Mouse (Mus musculus): ENCODE results near the gene Slc9a7. TPM values are rescaled to one million over a fixed set of nuclear protein-coding genes. Genes with fewer than 3 reads are reported as not detected.

The Slc9a7 gene
- 13.3 TPM for total RNA-seq (2023)

GRCm38 (mm10) chrX:20291282-20292039, at the start of gene Slc9a7:
Slc9a7 (minus strand) TSS chrX:20291807.

GRCm38 (mm10) chrX:20059381-20059971, 232.1 kb downstream of the Slc9a7 start, which contains the start of gene Chst7:
Chst7 (plus strand) TSS chrX:20059560.

Other genes with a start within 250 kb of the Slc9a7 start
- gene Chst7, start 232.2 kb downstream of the Slc9a7 start, total RNA-seq (2023), result not detected
- 10.4 TPM for gene Rp2, start 72.7 kb upstream of the Slc9a7 start, total RNA-seq (2023)
- gene Jade3, start 133.9 kb upstream of the Slc9a7 start, total RNA-seq (2023), result 6.4 TPM

All from CD8-positive naive resting alpha-beta T cell, adult 57 days (primary cell).